14 mouse cellular contexts compared by ENCODE assay signal in the genomic region with DNA sequence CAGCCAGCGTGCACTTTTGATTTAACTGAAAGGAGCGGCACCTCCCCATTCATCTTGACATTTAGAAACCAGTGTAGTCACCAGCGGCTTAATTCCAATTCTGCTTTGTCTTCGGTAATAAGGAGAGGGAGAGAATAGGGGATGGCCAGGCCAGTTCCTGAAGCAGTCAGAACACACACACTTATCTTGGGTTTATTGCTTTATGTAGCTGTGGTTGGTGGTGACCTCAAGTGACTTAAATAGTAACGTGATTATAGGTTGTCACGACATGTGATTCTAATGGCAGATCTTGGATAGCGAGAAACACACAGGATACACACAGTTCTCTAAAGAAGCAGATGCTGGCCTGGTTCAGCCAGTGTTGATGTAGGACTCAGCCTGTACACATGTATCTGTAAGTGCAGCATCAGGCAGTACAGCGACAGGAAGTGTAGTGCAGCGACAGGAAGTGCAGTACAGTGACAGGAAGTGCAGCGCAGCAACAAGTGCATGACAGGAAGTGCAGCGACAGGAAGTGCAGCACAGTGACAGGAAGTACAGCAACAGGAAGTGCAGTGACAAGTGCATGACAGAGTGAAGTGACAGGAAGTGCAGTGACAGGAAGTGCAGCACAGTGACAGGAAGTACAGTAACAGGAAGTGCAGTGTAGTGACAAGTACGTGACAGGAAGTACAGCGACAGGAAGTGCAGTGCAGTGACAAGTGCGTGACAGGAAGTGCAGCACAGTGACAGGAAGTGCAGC. TPM values are rescaled to one million over a fixed set of nuclear protein-coding genes. Genes with fewer than 3 reads are reported as not detected.
DNase-seq lines count a peak whose midpoint lies in the region; ATAC-seq and TF ChIP-seq lines count a peak whose summit lies in the region.
"Had no signal": no experiment of that assay in that cellular context is flagged by ENCODE, and none has a peak within 500 bp of the region (broad histone marks: within the 10 kb centered on the region; RNA-seq: fewer than 3 reads in every experiment).

No protein-coding gene starts in this region.

- peak overlapping the region; percentile 46 for H3K4me2 ChIP-seq in kidney, embryonic 15.5 days
- H3K4me2 ChIP-seq: embryonic facial prominence, embryonic 15.5 days; heart, embryonic 15.5 days; limb, embryonic 12.5 days; midbrain, embryonic 12.5 days had no signal

- no peak overlapping the region for H3K4me3 ChIP-seq in kidney, embryonic 15.5 days (replicated peaks)
- peak overlapping the region; percentile 84 for H3K4me3 ChIP-seq in megakaryocyte, embryonic 14.5 days (replicated peaks)
- no peak overlapping the region for H3K4me3 ChIP-seq in lung, adult 2 months (replicated peaks; ENCODE audit: extremely low read depth, low read depth, low read length)
- H3K4me3 ChIP-seq: embryonic facial prominence, embryonic 15.5 days; heart, embryonic 15.5 days; limb, embryonic 12.5 days; midbrain, embryonic 12.5 days had no signal

- H3K36me3 ChIP-seq in kidney, embryonic 15.5 days = peaks cover 18% of the 10 kb centered on the region; the same call in 1 of the 2 replicates
- peaks cover 2% of the 10 kb centered on the region for H3K36me3 ChIP-seq in megakaryocyte, embryonic 14.5 days (replicated peaks; ENCODE audit: low read length)
- H3K36me3 ChIP-seq: heart, embryonic 15.5 days; midbrain, embryonic 12.5 days had no signal

- TF ChIP-seq POLR2A in lung, adult 2 months (IDR thresholded peaks at IDR 0.05; ENCODE audit: borderline replicate concordance, extremely low read depth, low read depth, low read length) = no peak

- H3K27ac ChIP-seq in kidney, embryonic 15.5 days = peak overlapping the region; percentile 19
- H3K27ac ChIP-seq: embryonic facial prominence, embryonic 15.5 days; heart, embryonic 15.5 days; limb, embryonic 12.5 days; midbrain, embryonic 12.5 days had no signal

- peaks cover 6% of the 10 kb centered on the region for H3K4me1 ChIP-seq in kidney, embryonic 15.5 days
- peaks cover 9% of the 10 kb centered on the region; the same call in 1 of the 2 replicates for H3K4me1 ChIP-seq in megakaryocyte, embryonic 14.5 days
- H3K4me1 ChIP-seq in lung, adult 2 months (ENCODE audit: control insufficient read depth, insufficient read depth, low read length) = no peaks in the 10 kb centered on the region
- H3K4me1 ChIP-seq: embryonic facial prominence, embryonic 15.5 days; heart, embryonic 15.5 days; limb, embryonic 12.5 days; midbrain, embryonic 12.5 days had no signal

- no peak overlapping the region for H3K9ac ChIP-seq in kidney, embryonic 15.5 days
- H3K9ac ChIP-seq: embryonic facial prominence, embryonic 15.5 days; heart, embryonic 15.5 days; limb, embryonic 12.5 days; midbrain, embryonic 12.5 days had no signal

- no peak for ATAC-seq in kidney, embryonic 15.5 days (replicated peaks; ENCODE audit: low FRiP score)
- ATAC-seq in activated CD4-positive, CD25-positive, alpha-beta regulatory T cell, adult 4 months = peak; percentile 69

- DNase-seq in kidney, adult 11 months = no peak
- peak; percentile 42 for DNase-seq in B cell, adult 2 months
- DNase-seq in adrenal gland, postnatal 10 days = no peak
- no peak for DNase-seq in lung, adult 2 months
- DNase-seq in cerebellum, postnatal 4 days (ENCODE audit: low spot score in 2 of 2) = no peak
- DNase-seq: adrenal gland, postnatal 14 days; cerebellum, adult 9-11 months had no signal

- WGBS in kidney, embryonic 15.5 days = 71% methylated on average over 14 of the region's 14 CpGs
- 84% methylated on average over 14 of the region's 14 CpGs for WGBS in lung, adult 2 months

- no peak; the same call in 1 of the 2 replicates for TF ChIP-seq CTCF in lung, adult 2 months (IDR thresholded peaks at IDR 0.05; ENCODE audit: insufficient read depth, low read length)

- no peaks in the 10 kb centered on the region for H3K27me3 ChIP-seq in kidney, embryonic 15.5 days
- H3K27me3 ChIP-seq in megakaryocyte, embryonic 14.5 days (replicated peaks) = no peaks in the 10 kb centered on the region
- H3K27me3 ChIP-seq: embryonic facial prominence, embryonic 15.5 days; heart, embryonic 15.5 days; limb, embryonic 12.5 days; midbrain, embryonic 12.5 days had no signal

- no peaks in the 10 kb centered on the region for H3K9me3 ChIP-seq in kidney, embryonic 15.5 days (replicated peaks)
- H3K9me3 ChIP-seq in megakaryocyte, embryonic 14.5 days = peaks cover 15% of the 10 kb centered on the region
- H3K9me3 ChIP-seq: embryonic facial prominence, embryonic 15.5 days had no signal

RNA-seq across cellular contexts. Expression of a gene that starts 37.5 kb away (rescaled TPM):
- polyA plus RNA-seq in kidney, embryonic 15.5 days (2015; fragmentation: Nextera tagmentation; extraction: Ambion mirVana) = 9.2 and 9.7 TPM in 2 replicates
- polyA plus RNA-seq in activated CD4-positive, CD25-positive, alpha-beta regulatory T cell, adult 4 months (2017; shearing (Covaris generic)) = under 1 TPM; 0.13 to 0.33 TPM
- 0.25 TPM in 1 of 2 replicates, not detected in the other for polyA plus RNA-seq in megakaryocyte, embryonic 14.5 days (2012; ENCODE audit: insufficient read depth, low replicate concordance)
- total RNA-seq in adrenal gland, postnatal 10 days (2021) = 10 to 100 TPM; 25.3 to 33.2 TPM
- 14.4 and 18.6 TPM in 2 replicates for polyA plus RNA-seq in lung, adult 2 months (2012; rRNA removed)

Comparison
In these comparisons a context has a peak if more than half of its experiments do, and no peak if none do; other contexts are left out.
1. DNase-seq: peak in B cell, adult 2 months (2 of 2); none in kidney, adult 11 months (single experiment), adrenal gland, postnatal 10 days (single experiment), lung, adult 2 months (single experiment) and cerebellum, postnatal 4 days (0 of 2).